Mouse (Mus musculus) C2C12 (cell line): ENCODE measurements around the gene Slc26a5. TPM values are rescaled to one million over a fixed set of nuclear protein-coding genes. Genes with fewer than 3 reads are reported as not detected.

Experiments
- H3K27me3 ChIP-seq: one replicate; pipeline ENCODE4 v1.6.1; 2011; ENCODE audit not compliant: control insufficient read depth, insufficient read depth, insufficient read length
- H3K36me3 ChIP-seq: one replicate; pipeline ENCODE4 v1.6.1; 2011; ENCODE audit not compliant: control insufficient read depth, insufficient read depth
- H3K4me3 ChIP-seq: one replicate; pipeline ENCODE4 v1.5.1; 2011; ENCODE audit warnings: mild to moderate bottlenecking, control low read depth; ENCODE audit not compliant: poor library complexity, insufficient read depth, severe bottlenecking
- H3K79me2 ChIP-seq: one replicate; pipeline ENCODE4 v1.6.1; 2011; ENCODE audit not compliant: control insufficient read depth, insufficient read depth
- H3K79me3 ChIP-seq: one replicate; pipeline ENCODE4 v1.6.1; 2011; ENCODE audit warnings: low read depth, control low read depth
- H3ac ChIP-seq: one replicate; pipeline ENCODE3; 2011; ENCODE audit warnings: low read depth; ENCODE audit not compliant: control insufficient read depth, insufficient read length
- CEBPB ChIP-seq: IDR thresholded peaks from one replicate; pipeline ENCODE4 v1.6.1; 2011; ENCODE audit warnings: low read depth, mild to moderate bottlenecking, control low read depth, moderate library complexity
- CTCF ChIP-seq: IDR thresholded peaks from one replicate; pipeline ENCODE4 v1.5.1; 2011; ENCODE audit not compliant: control insufficient read depth, insufficient read depth, insufficient read length
- FOSL1 ChIP-seq: IDR thresholded peaks from one replicate; pipeline ENCODE4 v1.8.0; 2011; ENCODE audit warnings: mild to moderate bottlenecking, low read length; ENCODE audit not compliant: poor library complexity, insufficient read depth, severe bottlenecking
- MAX ChIP-seq: IDR thresholded peaks from one replicate; pipeline ENCODE4 v1.6.1; 2011; ENCODE audit warnings: mild to moderate bottlenecking, control low read depth
- MYOD1 ChIP-seq: IDR thresholded peaks from one replicate; pipeline ENCODE4 v1.6.1; 2011; ENCODE audit warnings: low read depth; ENCODE audit not compliant: control insufficient read depth, insufficient read length
- MYOG ChIP-seq: IDR thresholded peaks from one replicate; pipeline ENCODE4 v1.6.1; 2011; ENCODE audit not compliant: control insufficient read depth, insufficient read length; ENCODE audit errors: extremely low read depth
- USF1 ChIP-seq: IDR thresholded peaks from one replicate; pipeline ENCODE4 v1.6.1; 2011; ENCODE audit warnings: low read depth, mild to moderate bottlenecking, control low read depth, moderate library complexity
- polyA plus RNA-seq: library from polyadenylated mRNA; unstranded; fragments of >200 nt; fragmentation: generic; extraction: Trizol; gene quantifications from one replicate; pipeline ENCODE4 v1.2.1, GENCODE M21; 2012; ENCODE audit warnings: missing spikeins

Slc26a5 gene
- polyA plus RNA-seq, 1 experiment: not detected

- no peaks in the 10 kb centered on the region for H3K36me3 ChIP-seq
- H3ac ChIP-seq: no peak overlapping the region
- no peak overlapping the region for H3K4me3 ChIP-seq
- no peaks in the 10 kb centered on the region for H3K79me2 ChIP-seq
- peaks cover 11% of the 10 kb centered on the region for H3K27me3 ChIP-seq
- H3K79me3 ChIP-seq: no peaks in the 10 kb centered on the region
- TF ChIP-seq CTCF (no peak), MAX (no peak), FOSL1 (no peak), CEBPB (no peak), USF1 (no peak), MYOG (no peak), MYOD1 (no peak)
Observed at GRCm38 (mm10) chr5:21866311-21866712, 908 bp upstream of the Slc26a5 start.

- H3K79me2 ChIP-seq: no peaks in the 10 kb centered on the region
- H3K36me3 ChIP-seq: no peaks in the 10 kb centered on the region
- peaks cover 4% of the 10 kb centered on the region for H3K27me3 ChIP-seq
- H3K79me3 ChIP-seq: no peaks in the 10 kb centered on the region
- TF ChIP-seq MAX: no peak
- TF ChIP-seq FOSL1: no peak
- TF ChIP-seq CEBPB: no peak
- TF ChIP-seq MYOG: no peak
- TF ChIP-seq USF1: no peak
- no peak for TF ChIP-seq MYOD1
- H3K4me3 ChIP-seq: no peak overlapping the region
- no peak overlapping the region for H3ac ChIP-seq
Observed at GRCm38 (mm10) chr5:21858653-21859052, 6.8 kb downstream of the Slc26a5 start.

GRCm38 (mm10) chr5:21851679-21852340 lies 13.6 kb downstream of the Slc26a5 start:
- H3K79me2 ChIP-seq: no peaks in the 10 kb centered on the region
- H3K27me3 ChIP-seq: no peaks in the 10 kb centered on the region
- H3K4me3 ChIP-seq: no peak overlapping the region
- TF ChIP-seq CTCF: no peak
- no peak for TF ChIP-seq FOSL1
- TF ChIP-seq MAX: no peak
- no peak for TF ChIP-seq MYOG
- no peak for TF ChIP-seq MYOD1
- no peak for TF ChIP-seq USF1
- no peak for TF ChIP-seq CEBPB
- no peaks in the 10 kb centered on the region for H3K36me3 ChIP-seq
- no peak overlapping the region for H3ac ChIP-seq
- no peaks in the 10 kb centered on the region for H3K79me3 ChIP-seq

- TF ChIP-seq MYOD1 (no peak), FOSL1 (no peak)
- H3ac ChIP-seq: no peak overlapping the region
- H3K36me3 ChIP-seq: no peaks in the 10 kb centered on the region
Observed at GRCm38 (mm10) chr5:21847438-21847837, 18.0 kb downstream of the Slc26a5 start.

GRCm38 (mm10) chr5:21846616-21847290 lies 18.7 kb downstream of the Slc26a5 start:
- Histone ChIP-seq H3K79me3 (no peaks in the 10 kb centered on the region), H3ac (no peak overlapping the region), H3K27me3 (no peaks in the 10 kb centered on the region), H3K79me2 (no peaks in the 10 kb centered on the region), H3K4me3 (no peak overlapping the region), H3K36me3 (no peaks in the 10 kb centered on the region)
- no peak for TF ChIP-seq MYOG
- no peak for TF ChIP-seq USF1
- TF ChIP-seq MAX: no peak
- no peak for TF ChIP-seq FOSL1
- no peak for TF ChIP-seq CTCF
- no peak for TF ChIP-seq CEBPB
- no peak for TF ChIP-seq MYOD1

More at GRCm38 (mm10) chr5:21847438-21847837, 18.0 kb downstream of the Slc26a5 start:
- Histone ChIP-seq H3K27me3 (no peaks in the 10 kb centered on the region), H3K79me2 (no peaks in the 10 kb centered on the region), H3K79me3 (no peaks in the 10 kb centered on the region), H3K4me3 (no peak overlapping the region)

- TF ChIP-seq MYOD1 (no peak), MYOG (no peak), CTCF (no peak), MAX (no peak), FOSL1 (no peak), USF1 (no peak), CEBPB (no peak)
Observed at GRCm38 (mm10) chr5:21844676-21845075, 20.7 kb downstream of the Slc26a5 start.

More at GRCm38 (mm10) chr5:21844676-21845075, 20.7 kb downstream of the Slc26a5 start:
- H3K36me3 ChIP-seq: no peaks in the 10 kb centered on the region
- no peak overlapping the region for H3K4me3 ChIP-seq
- H3K79me3 ChIP-seq: no peaks in the 10 kb centered on the region
- no peak overlapping the region for H3ac ChIP-seq
- no peaks in the 10 kb centered on the region for H3K79me2 ChIP-seq
- no peaks in the 10 kb centered on the region for H3K27me3 ChIP-seq
